14 mouse cellular contexts compared by ENCODE assay signal in the genomic region with DNA sequence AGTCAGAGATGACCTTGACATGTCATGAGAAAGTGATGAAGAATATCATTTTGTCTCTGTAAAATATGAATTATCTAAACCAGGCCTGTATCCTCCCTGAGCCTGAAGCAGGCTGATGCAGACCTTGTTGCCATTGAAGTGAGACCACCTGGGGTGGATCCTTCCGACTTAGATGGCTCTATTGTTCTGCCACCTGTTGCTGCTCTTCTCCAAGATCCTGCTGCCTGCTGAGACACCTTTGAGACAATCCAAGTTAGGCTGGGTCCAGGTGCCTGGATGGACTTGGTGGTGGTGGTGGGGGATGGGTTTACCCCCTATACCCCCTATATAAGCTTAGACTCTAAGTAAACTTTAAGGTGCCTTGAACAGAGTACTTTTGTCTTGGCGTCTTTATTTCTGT.
"Had no signal": no experiment of that assay in that cellular context is flagged by ENCODE, and none has a peak within 500 bp of the region (broad histone marks: within the 10 kb centered on the region; RNA-seq: fewer than 3 reads in every experiment).

No protein-coding gene starts in this region.

- H3K9ac ChIP-seq: lung, embryonic 14.5 days; midbrain, embryonic 13.5 days; neural tube, embryonic 13.5 days; neural tube, embryonic 15.5 days had no signal

- H3K27me3 ChIP-seq: midbrain, embryonic 13.5 days; neural tube, embryonic 13.5 days; neural tube, embryonic 15.5 days had no signal

- H3K4me1 ChIP-seq: midbrain, embryonic 13.5 days; neural tube, embryonic 13.5 days; neural tube, embryonic 15.5 days had no signal

- H3K27ac ChIP-seq: midbrain, embryonic 13.5 days; neural tube, embryonic 13.5 days; neural tube, embryonic 15.5 days had no signal

- H3K9me3 ChIP-seq: midbrain, embryonic 13.5 days; neural tube, embryonic 13.5 days; neural tube, embryonic 15.5 days had no signal

- H3K4me2 ChIP-seq: lung, embryonic 14.5 days; midbrain, embryonic 11.5 days; midbrain, embryonic 13.5 days; neural tube, embryonic 13.5 days; neural tube, embryonic 15.5 days had no signal

- H3K36me3 ChIP-seq: midbrain, embryonic 13.5 days; neural tube, embryonic 13.5 days; neural tube, embryonic 15.5 days had no signal

- H3K4me3 ChIP-seq: midbrain, embryonic 13.5 days; myocyte; neural tube, embryonic 13.5 days; neural tube, embryonic 15.5 days had no signal

- ATAC-seq: midbrain, embryonic 13.5 days; midbrain, embryonic 16.5 days had no signal

- DNase-seq: lung, adult 18-20 months; lung, embryonic 14.5 days; lung, postnatal 10 days; lung, postnatal 4 days; right cerebral cortex, postnatal 14 days; thymus, adult 18-20 months; thymus, postnatal 14 days; thymus, postnatal 36 days had no signal
